18 mouse cellular contexts compared by ENCODE assay signal in genomic region chr3:121758373-121758772, GRCm38 (mm10). TPM values are rescaled to one million over a fixed set of nuclear protein-coding genes. Genes with fewer than 3 reads are reported as not detected.
DNase-seq lines count a peak whose midpoint lies in the region; ATAC-seq and TF ChIP-seq lines count a peak whose summit lies in the region.
"Had no signal": no experiment of that assay in that cellular context is flagged by ENCODE, and none has a peak within 500 bp of the region (broad histone marks: within the 10 kb centered on the region; RNA-seq: fewer than 3 reads in every experiment).

No protein-coding gene starts in this region.

- no peak overlapping the region for H3K27ac ChIP-seq in heart, embryonic 13.5 days (replicated peaks)
- H3K27ac ChIP-seq in lung, postnatal 0 days (ENCODE audit: low read length): no peak overlapping the region
- H3K27ac ChIP-seq in intestine, embryonic 16.5 days (ENCODE audit: low read length): 0 out of 2 replicates have a peak overlapping the region, but pooled peaks have one; percentile 16
- peak overlapping the region; percentile 67 for H3K27ac ChIP-seq in stomach, postnatal 0 days (replicated peaks)
- H3K27ac ChIP-seq in midbrain, postnatal 0 days (ENCODE audit: low read depth, low read length): no peak overlapping the region
- H3K27ac ChIP-seq: forebrain, embryonic 15.5 days; hindbrain, embryonic 14.5 days had no signal

- intact Hi-C loops in heart, postnatal 25 days (cut with DNase I): no loop called here

- H3K27me3 ChIP-seq in heart, embryonic 13.5 days (replicated peaks): no peaks in the 10 kb centered on the region
- H3K27me3 ChIP-seq in lung, postnatal 0 days (replicated peaks; ENCODE audit: insufficient read depth, low read length): no peaks in the 10 kb centered on the region
- no peaks in the 10 kb centered on the region for H3K27me3 ChIP-seq in intestine, embryonic 16.5 days (replicated peaks; ENCODE audit: control insufficient read depth, insufficient read depth, low read length)
- no peaks in the 10 kb centered on the region for H3K27me3 ChIP-seq in stomach, postnatal 0 days (ENCODE audit: control insufficient read depth, insufficient read depth, low read length)
- H3K27me3 ChIP-seq in midbrain, postnatal 0 days (ENCODE audit: insufficient read depth, low read length): no peaks in the 10 kb centered on the region
- H3K27me3 ChIP-seq: forebrain, embryonic 15.5 days had no signal

- no peak for DNase-seq in heart, postnatal 25 days (ENCODE audit: low spot score)
- no peak for DNase-seq in lung, postnatal 0 days (ENCODE audit: low spot score)
- DNase-seq in lung, adult 18-20 months: no peak
- DNase-seq in stomach, postnatal 0 days (ENCODE audit: low spot score): peak; percentile 51
- DNase-seq in midbrain, postnatal 0 days (ENCODE audit: low spot score): no peak
- no peak for DNase-seq in adrenal gland, adult 2 months
- DNase-seq: adrenal gland, adult 8-10 months; adrenal gland, postnatal 36 days; cerebellum, adult 11 months; cerebellum, adult 9-10 months; cerebellum, postnatal 25 days; gastrocnemius, postnatal 36 days; heart, adult 11 months; heart, postnatal 10 days had no signal

- H3K4me2 ChIP-seq in heart, embryonic 13.5 days: no peak overlapping the region
- no peak overlapping the region for H3K4me2 ChIP-seq in lung, postnatal 0 days (replicated peaks; ENCODE audit: low read depth, low read length)
- no peak overlapping the region for H3K4me2 ChIP-seq in intestine, embryonic 16.5 days (ENCODE audit: low read depth, low read length)
- no peak overlapping the region for H3K4me2 ChIP-seq in stomach, postnatal 0 days (replicated peaks; ENCODE audit: low read depth)
- H3K4me2 ChIP-seq in midbrain, postnatal 0 days (ENCODE audit: low read depth, low read length, poor library complexity, severe bottlenecking): no peak overlapping the region
- H3K4me2 ChIP-seq: forebrain, embryonic 15.5 days; hindbrain, embryonic 14.5 days had no signal

- peaks cover 33% of the 10 kb centered on the region for H3K36me3 ChIP-seq in heart, embryonic 13.5 days
- no peaks in the 10 kb centered on the region for H3K36me3 ChIP-seq in lung, postnatal 0 days (ENCODE audit: insufficient read depth, low read length)
- H3K36me3 ChIP-seq in intestine, embryonic 16.5 days (ENCODE audit: control insufficient read depth, insufficient read depth, low read length): no peaks in the 10 kb centered on the region
- no peaks in the 10 kb centered on the region for H3K36me3 ChIP-seq in stomach, postnatal 0 days (ENCODE audit: control insufficient read depth, insufficient read depth, low read length)
- H3K36me3 ChIP-seq in midbrain, postnatal 0 days (ENCODE audit: insufficient read depth, low read length): peaks cover 11% of the 10 kb centered on the region

- 53% methylated on average over 7 of the region's 7 CpGs for WGBS in heart, embryonic 13.5 days
- WGBS in lung, postnatal 0 days: 19% methylated on average over 7 of the region's 7 CpGs
- WGBS in intestine, embryonic 16.5 days: 37% methylated on average over 7 of the region's 7 CpGs
- WGBS in stomach, postnatal 0 days: 21% methylated on average over 7 of the region's 7 CpGs
- WGBS in midbrain, postnatal 0 days: 72% methylated on average over 7 of the region's 7 CpGs

- TF ChIP-seq EP300 in lung, postnatal 0 days (IDR thresholded peaks at IDR 0.05): no peak
- TF ChIP-seq EP300 in stomach, postnatal 0 days (optimal IDR thresholded peaks at IDR 0.05): no peak

- peaks cover 8% of the 10 kb centered on the region for H3K4me1 ChIP-seq in heart, embryonic 13.5 days
- H3K4me1 ChIP-seq in lung, postnatal 0 days (ENCODE audit: insufficient read depth, low read depth, low read length): no peaks in the 10 kb centered on the region
- H3K4me1 ChIP-seq in intestine, embryonic 16.5 days (ENCODE audit: control insufficient read depth, insufficient read depth, low read length): peaks cover 4% of the 10 kb centered on the region
- no peaks in the 10 kb centered on the region for H3K4me1 ChIP-seq in stomach, postnatal 0 days (replicated peaks; ENCODE audit: control insufficient read depth, insufficient read depth)
- H3K4me1 ChIP-seq in midbrain, postnatal 0 days (ENCODE audit: insufficient read depth, low read length): no peaks in the 10 kb centered on the region

- ATAC-seq in heart, embryonic 13.5 days (ENCODE audit: extremely low read depth, insufficient number of reproducible peaks, low FRiP score, low TSS enrichment): no peak
- no peak for ATAC-seq in lung, postnatal 0 days
- ATAC-seq in intestine, embryonic 16.5 days: 0 out of 2 replicates have a peak, but pooled peaks have one; percentile 32
- ATAC-seq in stomach, postnatal 0 days (ENCODE audit: low FRiP score, low TSS enrichment): peak; percentile 60
- no peak for ATAC-seq in midbrain, postnatal 0 days (ENCODE audit: low FRiP score)
- ATAC-seq: forebrain, embryonic 15.5 days had no signal

- H3K9ac ChIP-seq in heart, embryonic 13.5 days: 0 out of 2 replicates have a peak overlapping the region, but pooled peaks have one; percentile 25
- H3K9ac ChIP-seq in lung, postnatal 0 days (replicated peaks; ENCODE audit: low read depth): 0 out of 2 replicates have a peak overlapping the region, but pooled peaks have one; percentile 24
- no peak overlapping the region for H3K9ac ChIP-seq in intestine, embryonic 16.5 days (ENCODE audit: low read depth, low read length)
- no peak overlapping the region for H3K9ac ChIP-seq in stomach, postnatal 0 days (ENCODE audit: low read length)
- no peak overlapping the region for H3K9ac ChIP-seq in midbrain, postnatal 0 days (replicated peaks; ENCODE audit: low read length, poor library complexity, severe bottlenecking)
- H3K9ac ChIP-seq: forebrain, embryonic 15.5 days; hindbrain, embryonic 14.5 days had no signal

- H3K9me3 ChIP-seq in heart, embryonic 13.5 days: no peaks in the 10 kb centered on the region
- no peaks in the 10 kb centered on the region for H3K9me3 ChIP-seq in lung, postnatal 0 days (ENCODE audit: low read length)
- H3K9me3 ChIP-seq in intestine, embryonic 16.5 days (ENCODE audit: control insufficient read depth, low read length): no peaks in the 10 kb centered on the region
- H3K9me3 ChIP-seq in stomach, postnatal 0 days (ENCODE audit: control insufficient read depth, low read length): no peaks in the 10 kb centered on the region
- H3K9me3 ChIP-seq in midbrain, postnatal 0 days (ENCODE audit: low read length): no peaks in the 10 kb centered on the region
- H3K9me3 ChIP-seq: forebrain, embryonic 15.5 days had no signal

- no peak for TF ChIP-seq CTCF in lung, postnatal 0 days (IDR thresholded peaks at IDR 0.05)
- no peak for TF ChIP-seq CTCF in stomach, postnatal 0 days (IDR thresholded peaks at IDR 0.05; ENCODE audit: low read depth)
- TF ChIP-seq CTCF in midbrain, postnatal 0 days (IDR thresholded peaks at IDR 0.05): no peak

- H3K4me3 ChIP-seq in heart, embryonic 13.5 days: no peak overlapping the region
- H3K4me3 ChIP-seq in lung, postnatal 0 days (ENCODE audit: low read depth, low read length): no peak overlapping the region
- no peak overlapping the region for H3K4me3 ChIP-seq in intestine, embryonic 16.5 days (ENCODE audit: low read length)
- no peak overlapping the region for H3K4me3 ChIP-seq in stomach, postnatal 0 days (ENCODE audit: low read depth, low read length)
- no peak overlapping the region for H3K4me3 ChIP-seq in midbrain, postnatal 0 days (ENCODE audit: low read depth, low read length)
- H3K4me3 ChIP-seq: forebrain, embryonic 15.5 days had no signal

RNA-seq across cellular contexts. Expression of gene F3, which starts 35.0 kb away (rescaled TPM):
- polyA plus RNA-seq in heart, embryonic 13.5 days (2015; fragmentation: Nextera tagmentation; extraction: Ambion mirVana): 6.0 and 7.3 TPM in 2 replicates
- 10 to 100 TPM; 20.8 to 27.2 TPM for total RNA-seq in heart, postnatal 25 days (2021)
- 99.3 and 129 TPM in 2 replicates for polyA plus RNA-seq in lung, postnatal 0 days (2015; fragmentation: Nextera tagmentation; extraction: Ambion mirVana)
- 24.7 and 28.6 TPM in 2 replicates for polyA plus RNA-seq in intestine, embryonic 16.5 days (2015; fragmentation: Nextera tagmentation; extraction: Ambion mirVana)
- polyA plus RNA-seq in stomach, postnatal 0 days (2015; fragmentation: Nextera tagmentation; extraction: Ambion mirVana): 26.8 and 29.2 TPM in 2 replicates
- total RNA-seq in midbrain, postnatal 0 days (2014; rRNA removed): 12.6 and 15.6 TPM in 2 replicates
- polyA plus RNA-seq in midbrain, postnatal 0 days (2015; fragmentation: Nextera tagmentation; extraction: Ambion mirVana): 16.5 and 16.7 TPM in 2 replicates
- total RNA-seq in adrenal gland, adult 2 months (2021): 10 to 100 TPM in 1 of 2 experiments, 1 to 10 TPM in 1; 8.0 to 22.4 TPM
- polyA plus RNA-seq in adrenal gland, adult 2 months (2012; rRNA removed): 12.7 and 19.4 TPM in 2 replicates

RNA-seq across cellular contexts. Expression of gene Abcd3, which starts 56.7 kb away (rescaled TPM):
- polyA plus RNA-seq in heart, embryonic 13.5 days (2015; fragmentation: Nextera tagmentation; extraction: Ambion mirVana): 37.5 and 40.4 TPM in 2 replicates
- total RNA-seq in heart, postnatal 25 days (2021): 10 to 100 TPM; 87.4 to 92.2 TPM
- polyA plus RNA-seq in lung, postnatal 0 days (2015; fragmentation: Nextera tagmentation; extraction: Ambion mirVana): 94.1 and 100 TPM in 2 replicates
- 63.1 and 66.5 TPM in 2 replicates for polyA plus RNA-seq in intestine, embryonic 16.5 days (2015; fragmentation: Nextera tagmentation; extraction: Ambion mirVana)
- polyA plus RNA-seq in stomach, postnatal 0 days (2015; fragmentation: Nextera tagmentation; extraction: Ambion mirVana): 115 and 118 TPM in 2 replicates
- 51.1 and 66.4 TPM in 2 replicates for total RNA-seq in midbrain, postnatal 0 days (2014; rRNA removed)
- 76.1 and 77.5 TPM in 2 replicates for polyA plus RNA-seq in midbrain, postnatal 0 days (2015; fragmentation: Nextera tagmentation; extraction: Ambion mirVana)
- total RNA-seq in adrenal gland, adult 2 months (2021): 100 to 1,000 TPM in 1 of 2 experiments, 10 to 100 TPM in 1; 87.2 to 104 TPM
- 3.5 and 11.9 TPM in 2 replicates for polyA plus RNA-seq in adrenal gland, adult 2 months (2012; rRNA removed)

Comparison
In these comparisons a context has a peak if more than half of its experiments do, and no peak if none do; other contexts are left out.
1. ATAC-seq: peak in intestine, embryonic 16.5 days (single experiment) and stomach, postnatal 0 days (single experiment); none in heart, embryonic 13.5 days (single experiment), lung, postnatal 0 days (single experiment) and midbrain, postnatal 0 days (single experiment).
2. H3K27ac ChIP-seq: peak in intestine, embryonic 16.5 days (single experiment) and stomach, postnatal 0 days (single experiment); none in heart, embryonic 13.5 days (single experiment), lung, postnatal 0 days (single experiment) and midbrain, postnatal 0 days (single experiment).
3. H3K9ac ChIP-seq: peak in heart, embryonic 13.5 days (single experiment) and lung, postnatal 0 days (single experiment); none in intestine, embryonic 16.5 days (single experiment), stomach, postnatal 0 days (single experiment) and midbrain, postnatal 0 days (single experiment).